Mouse (Mus musculus) cerebellum, adult 2 months (tissue): ENCODE measurements around the gene Zfp979. TPM values are rescaled to one million over a fixed set of nuclear protein-coding genes. Genes with fewer than 3 reads are reported as not detected.
"Not testable (repeated sequence)": the region's sequence is repeated elsewhere in the genome, so short reads cannot be mapped to it uniquely, and the experiment has no call there.

Experiments
- DNase-seq, 2 experiments: peaks; one replicate each; pipeline ENCODE4 v3.0.0; 2021
- H3K27ac ChIP-seq: fragments of 200-500 bp; 2 replicates; pipeline ENCODE4 v1.5.1; 2012; ENCODE audit warnings: low read length, control low read depth, inconsistent platforms; ENCODE audit not compliant: insufficient read depth
- H3K27me3 ChIP-seq: fragments of 200-500 bp; 2 replicates; pipeline ENCODE4 v1.6.1; 2012; ENCODE audit warnings: inconsistent platforms, mild to moderate bottlenecking, low read length, moderate library complexity; ENCODE audit not compliant: control insufficient read depth, insufficient read depth
- H3K4me1 ChIP-seq: fragments of 200-500 bp; 2 replicates; pipeline ENCODE4 v1.6.1; 2011; ENCODE audit warnings: low read length; ENCODE audit not compliant: control insufficient read depth, insufficient read depth
- H3K4me3 ChIP-seq: fragments of 200-500 bp; replicated peaks from 2 replicates; pipeline ENCODE3; 2011; ENCODE audit warnings: mild to moderate bottlenecking, low read depth, low read length, control low read depth; ENCODE audit not compliant: insufficient read depth
- CTCF ChIP-seq: fragments of 200-500 bp; IDR thresholded peaks from 2 replicates; pipeline ENCODE4 v1.5.1; 2011; ENCODE audit warnings: low read depth, mild to moderate bottlenecking, control low read depth, low read length, moderate library complexity, borderline replicate concordance; ENCODE audit not compliant: insufficient read depth
- POLR2A ChIP-seq: fragments of 200-500 bp; IDR thresholded peaks from 2 replicates; pipeline ENCODE4 v1.6.1; 2011; ENCODE audit warnings: low read length, control low read depth, borderline replicate concordance; ENCODE audit not compliant: insufficient read depth
- WGBS: fragments of 180-500 bp; shearing (Covaris S2); methylation state at CpG from one replicate; pipeline ENCODE4 v1.1.7; 2018; 5-methylcytosine and 5-hydroxymethylcytosine counted together
- polyA plus RNA-seq: library from polyadenylated mRNA; depleted of rRNA; stranded (reverse); fragments of >200 nt; gene quantifications from 2 replicates; pipeline ENCODE4 v1.2.3, GENCODE M21; 2012; rRNA removed

The Zfp979 gene
- 1.9 and 2.2 TPM in 2 replicates for polyA plus RNA-seq

DNA sequence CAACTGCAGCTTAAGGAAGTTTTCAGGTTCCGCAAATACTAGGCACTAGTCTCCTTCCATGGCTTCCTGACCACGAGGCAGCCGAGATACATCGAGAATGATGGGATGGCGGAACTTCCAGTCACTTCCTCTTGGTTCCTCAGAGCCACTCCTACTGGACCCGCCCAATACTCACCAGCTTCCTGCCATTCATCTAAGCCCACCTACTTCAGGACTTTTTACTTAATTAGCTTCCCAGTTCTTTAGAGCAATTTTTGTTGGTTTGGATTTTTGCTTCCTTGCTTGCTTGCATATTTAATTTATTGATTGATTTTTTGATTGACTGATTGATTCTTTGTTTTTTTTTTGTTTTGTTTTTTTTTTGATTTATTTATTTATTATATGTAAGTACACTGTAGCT is at the start of gene Zfp979:
Zfp979 (minus strand) TSS at position 101 of the 400 bp plus-strand sequence.
- H3K27ac ChIP-seq, H3K4me3 ChIP-seq, H3K4me1 ChIP-seq, H3K27me3 ChIP-seq, DNase-seq: not testable (repeated sequence)
- no CpG with 5 or more reads among the region's 6 CpGs for WGBS

DNA sequence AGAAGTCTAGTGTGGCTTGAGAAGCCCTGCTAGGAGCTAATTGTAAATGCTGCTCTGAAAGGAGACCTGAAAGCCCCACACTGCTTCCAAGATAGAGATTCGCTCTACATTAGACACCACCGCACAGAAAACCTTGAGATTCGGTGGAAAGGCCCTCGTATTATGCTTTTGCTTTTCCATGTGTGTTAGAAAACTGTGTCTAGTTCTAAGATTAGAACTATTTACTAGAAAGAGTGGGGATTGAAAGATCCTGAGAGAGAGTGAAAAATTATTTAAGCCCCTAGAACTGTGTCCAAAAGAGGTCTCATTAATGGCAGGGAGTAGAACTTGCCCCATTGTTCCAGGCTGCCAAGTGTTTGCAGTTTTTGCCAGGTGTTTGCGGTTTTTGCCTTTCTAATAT is 12.9 kb upstream of the Zfp979 start:
- H3K27ac ChIP-seq, H3K27me3 ChIP-seq, H3K4me3 ChIP-seq, H3K4me1 ChIP-seq, DNase-seq: not testable (repeated sequence)
- WGBS: 86% methylated on average over 5 of the region's 5 CpGs

DNA sequence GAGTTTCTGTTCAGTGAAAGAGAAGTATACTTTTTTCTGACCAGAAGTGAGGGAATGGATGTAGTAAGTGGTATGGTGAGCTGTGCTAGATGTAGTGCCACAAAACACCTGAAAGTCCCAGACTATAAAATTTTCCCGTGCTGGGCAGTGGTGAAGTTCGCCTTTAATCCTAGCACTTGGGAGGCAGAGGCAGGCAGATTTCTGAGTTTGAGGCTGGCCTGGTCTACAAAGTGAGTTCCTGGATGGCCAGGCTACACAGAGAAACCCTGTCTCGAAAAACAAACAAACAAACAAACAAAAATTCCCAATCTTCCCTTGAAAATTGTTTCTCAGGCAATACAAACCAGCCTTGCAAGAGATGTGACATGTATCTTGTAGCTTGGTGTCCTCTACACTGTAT is 5.1 kb upstream of the Zfp979 start:
- no CpG with 5 or more reads among the region's 3 CpGs for WGBS
- H3K4me1 ChIP-seq, H3K27ac ChIP-seq, DNase-seq, H3K27me3 ChIP-seq, H3K4me3 ChIP-seq: not testable (repeated sequence)

DNA sequence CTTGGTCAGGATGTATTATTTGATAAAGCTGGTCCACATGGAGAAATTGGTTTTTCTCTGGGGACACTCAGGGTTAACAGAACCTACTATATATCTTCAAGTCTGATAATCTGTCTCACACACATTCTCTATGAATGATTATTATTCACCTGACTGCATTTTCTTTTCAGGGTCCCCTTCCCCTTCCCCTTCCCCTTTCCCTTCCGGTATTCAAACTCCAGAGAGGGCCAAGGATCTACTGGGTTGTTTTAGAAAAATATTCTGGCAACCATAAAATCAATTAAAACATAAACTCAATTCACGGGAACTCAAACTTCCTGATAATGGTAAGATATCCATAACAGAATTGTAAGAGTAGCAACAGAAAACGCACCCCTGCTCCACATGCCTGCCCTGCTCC is 381 bp downstream of the Zfp979 start:
- not testable (repeated sequence) for DNase-seq
- WGBS: 44% methylated on average over 2 of the region's 3 CpGs

DNA sequence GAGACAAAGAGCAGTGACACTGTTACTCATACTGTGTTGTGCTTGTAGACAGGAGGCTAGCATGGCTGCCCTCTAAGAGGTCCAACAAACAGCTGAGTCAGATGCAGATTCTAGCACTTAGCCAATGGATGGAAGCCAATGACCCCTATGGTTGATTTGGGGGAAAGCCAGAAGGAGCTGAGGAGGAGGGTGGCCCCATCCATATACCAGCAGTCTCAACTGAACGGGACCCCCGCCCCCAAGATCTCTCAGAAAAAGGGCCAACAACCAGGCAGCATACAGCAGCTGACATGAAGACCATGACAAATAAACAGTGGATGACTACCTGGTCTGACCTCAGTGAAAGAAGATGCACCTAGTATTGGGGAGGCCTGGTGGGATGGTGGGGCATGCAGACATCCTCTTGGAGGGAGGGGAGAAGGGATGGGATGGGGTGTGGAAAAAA is 8.5 kb downstream of the Zfp979 start:
- WGBS: no CpG with 5 or more reads among the region's 2 CpGs
- not testable (repeated sequence) for H3K4me3 ChIP-seq, H3K27me3 ChIP-seq, DNase-seq, H3K27ac ChIP-seq, H3K4me1 ChIP-seq

More for the DNA sequence above, 381 bp downstream of the Zfp979 start:
- H3K27me3 ChIP-seq, H3K27ac ChIP-seq, H3K4me3 ChIP-seq, H3K4me1 ChIP-seq: not testable (repeated sequence)

DNA sequence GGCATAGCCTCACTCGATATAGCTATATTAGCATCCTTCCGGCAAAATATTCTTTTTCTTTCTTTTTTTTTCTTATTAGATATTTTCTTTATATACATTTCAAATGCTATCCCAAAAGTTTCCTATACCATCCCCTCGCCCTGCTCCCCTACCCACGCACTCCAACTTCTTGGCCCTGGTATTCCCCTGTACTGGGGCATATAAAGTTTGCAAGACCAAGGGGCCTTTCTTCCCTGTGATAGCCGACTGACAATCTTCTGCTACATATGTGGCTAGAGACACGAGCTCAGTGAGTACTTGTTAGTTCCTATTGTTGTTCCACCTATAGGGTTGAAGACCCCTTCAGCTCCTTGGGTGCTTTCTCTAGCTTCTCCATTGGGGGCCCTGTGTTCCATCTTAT is 35.8 kb downstream of the Zfp979 start:
- H3K27me3 ChIP-seq, H3K4me1 ChIP-seq, DNase-seq, H3K27ac ChIP-seq, H3K4me3 ChIP-seq: not testable (repeated sequence)
- 83% methylated on average over 6 of the region's 6 CpGs for WGBS

DNA sequence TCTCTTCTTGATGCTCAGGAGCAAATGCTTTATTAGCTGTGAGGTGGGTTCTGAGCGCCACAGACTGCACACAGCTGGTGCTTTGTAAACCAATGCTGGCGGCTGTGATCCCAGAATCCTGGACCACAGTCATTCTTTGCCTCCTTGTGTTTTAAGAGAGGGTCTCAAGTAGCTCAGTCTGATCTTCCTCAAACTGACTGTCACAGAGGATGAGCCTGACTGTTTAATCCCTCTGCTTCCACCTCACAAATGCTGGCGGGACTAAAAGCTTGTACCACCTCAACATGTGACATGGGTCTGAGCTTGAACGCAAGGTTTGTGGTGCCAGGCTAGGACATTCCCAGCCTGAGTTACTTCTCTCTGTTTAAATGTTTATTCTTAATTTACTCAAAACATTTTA is 36.8 kb downstream of the Zfp979 start:
- DNase-seq: no peak
- H3K4me1 ChIP-seq: no peaks in the 10 kb centered on the region
- 82% methylated on average over 4 of the region's 4 CpGs for WGBS
- no peak overlapping the region for H3K4me3 ChIP-seq
- H3K27ac ChIP-seq: no peak overlapping the region
- TF ChIP-seq POLR2A: no peak
- no peak for TF ChIP-seq CTCF
- no peaks in the 10 kb centered on the region for H3K27me3 ChIP-seq

DNA sequence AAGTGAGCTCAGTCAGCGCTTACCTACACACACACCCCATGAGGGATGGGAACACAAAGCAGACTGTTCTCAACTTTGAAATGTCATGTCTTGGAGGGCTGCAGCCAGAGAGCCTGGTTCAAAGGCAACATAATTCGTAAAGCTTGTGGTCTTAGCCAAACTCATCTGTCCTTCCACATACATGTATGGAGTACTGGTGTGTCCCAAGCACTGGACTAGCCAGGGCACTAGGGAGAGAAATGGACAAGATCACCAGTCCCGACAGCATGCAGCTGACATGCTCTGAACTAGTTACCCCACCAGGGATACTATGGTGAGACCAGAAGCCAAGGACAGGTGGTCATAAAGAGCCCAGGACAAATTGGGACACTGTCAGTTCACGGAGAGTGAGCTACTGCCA is 38.5 kb downstream of the Zfp979 start:
- DNase-seq: no peak
- Histone ChIP-seq H3K4me3 (no peak overlapping the region), H3K27ac (no peak overlapping the region), H3K4me1 (no peaks in the 10 kb centered on the region), H3K27me3 (no peaks in the 10 kb centered on the region)
- 68% methylated on average over 4 of the region's 4 CpGs for WGBS
- TF ChIP-seq CTCF: no peak
- TF ChIP-seq POLR2A: no peak

DNA sequence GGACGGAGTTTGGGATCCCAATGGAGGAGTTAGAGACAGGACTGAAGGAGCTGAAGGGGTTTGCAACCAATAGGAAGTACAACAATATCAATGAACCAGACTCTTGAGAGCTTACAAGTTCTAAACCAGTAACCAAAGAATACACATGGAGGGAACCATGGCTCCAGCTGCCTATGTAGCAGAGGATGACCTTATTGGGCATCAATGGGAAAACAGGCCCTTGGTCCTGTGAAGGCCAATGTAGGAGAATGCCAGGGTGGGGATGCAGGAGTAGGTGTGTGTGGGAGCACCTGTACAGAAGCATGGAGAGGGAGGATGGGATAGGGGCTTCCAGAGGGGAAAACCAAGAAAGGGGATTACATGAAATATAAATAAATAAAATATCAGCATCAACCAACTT is 40.4 kb downstream of the Zfp979 start:
- no peak for DNase-seq
- no peaks in the 10 kb centered on the region for H3K27me3 ChIP-seq
- H3K4me1 ChIP-seq: no peaks in the 10 kb centered on the region
- TF ChIP-seq POLR2A: no peak
- TF ChIP-seq CTCF: no peak
- H3K4me3 ChIP-seq: no peak overlapping the region
- WGBS: 35% methylated on average over 1 of the region's 1 CpGs
- H3K27ac ChIP-seq: no peak overlapping the region
